Mouse (Mus musculus) embryonic facial prominence, embryonic 13.5 days (tissue): ENCODE results near the gene Mfsd13b. TPM values are rescaled to one million over a fixed set of nuclear protein-coding genes. Genes with fewer than 3 reads are reported as not detected.
A peak's percentile ranks its signal among the peaks of the same experiment; 100 is the strongest.
"Not testable (repeated sequence)": the region's sequence is repeated elsewhere in the genome, so short reads cannot be mapped to it uniquely, and the experiment has no call there.

Experiments used
- ATAC-seq: fragments of 200-750 bp; cut with Nextera tagmentation; 2 replicates; pipeline ENCODE4 v1.8.0; 2017; ENCODE audit warnings: low read depth; ENCODE audit not compliant: insufficient number of reproducible peaks, insufficient read depth, low FRiP score, low TSS enrichment
- H3K27ac ChIP-seq: fragments of 300-500 bp; sonication (generic); 2 replicates; pipeline ENCODE4 v1.5.1; 2015; ENCODE audit warnings: moderate library complexity, mild to moderate bottlenecking, inconsistent platforms
- H3K27me3 ChIP-seq: fragments of 300-500 bp; sonication (generic); 2 replicates; pipeline ENCODE4 v1.6.1; 2015; ENCODE audit warnings: mild to moderate bottlenecking, inconsistent platforms
- H3K36me3 ChIP-seq: fragments of 300-500 bp; sonication (generic); 2 replicates; pipeline ENCODE4 v1.6.1; 2015; ENCODE audit warnings: mild to moderate bottlenecking, inconsistent platforms
- H3K4me1 ChIP-seq: fragments of 300-500 bp; sonication (generic); 2 replicates; pipeline ENCODE4 v1.6.1; 2015; ENCODE audit warnings: inconsistent platforms
- H3K4me2 ChIP-seq: fragments of 300-500 bp; sonication (generic); 2 replicates; pipeline ENCODE4 v1.6.1; 2015; ENCODE audit warnings: moderate library complexity, mild to moderate bottlenecking, inconsistent platforms
- H3K4me3 ChIP-seq: fragments of 300-500 bp; sonication (generic); 2 replicates; pipeline ENCODE4 v1.5.1; 2015; ENCODE audit warnings: mild to moderate bottlenecking, inconsistent platforms
- H3K9ac ChIP-seq: fragments of 300-500 bp; sonication (generic); 2 replicates; pipeline ENCODE4 v1.6.1; 2015; ENCODE audit warnings: mild to moderate bottlenecking, inconsistent platforms
- H3K9me3 ChIP-seq: fragments of 300-500 bp; sonication (generic); 2 replicates; pipeline ENCODE4 v1.6.1; 2016; ENCODE audit warnings: inconsistent platforms
- WGBS: fragments of 180-500 bp; shearing (Covaris S2); methylation state at CpG from one replicate; pipeline ENCODE4 v1.1.7; 2015; ENCODE audit warnings: mixed read lengths; 5-methylcytosine and 5-hydroxymethylcytosine counted together
- polyA plus RNA-seq: library from polyadenylated mRNA; unstranded; fragments of >200 nt; fragmentation: Nextera tagmentation; extraction: Ambion mirVana; gene quantifications from 2 replicates; pipeline ENCODE4 v1.2.1, GENCODE M21; 2015

Mfsd13b gene
- polyA plus RNA-seq, result 0.24 and 0.45 TPM in 2 replicates

DNA sequence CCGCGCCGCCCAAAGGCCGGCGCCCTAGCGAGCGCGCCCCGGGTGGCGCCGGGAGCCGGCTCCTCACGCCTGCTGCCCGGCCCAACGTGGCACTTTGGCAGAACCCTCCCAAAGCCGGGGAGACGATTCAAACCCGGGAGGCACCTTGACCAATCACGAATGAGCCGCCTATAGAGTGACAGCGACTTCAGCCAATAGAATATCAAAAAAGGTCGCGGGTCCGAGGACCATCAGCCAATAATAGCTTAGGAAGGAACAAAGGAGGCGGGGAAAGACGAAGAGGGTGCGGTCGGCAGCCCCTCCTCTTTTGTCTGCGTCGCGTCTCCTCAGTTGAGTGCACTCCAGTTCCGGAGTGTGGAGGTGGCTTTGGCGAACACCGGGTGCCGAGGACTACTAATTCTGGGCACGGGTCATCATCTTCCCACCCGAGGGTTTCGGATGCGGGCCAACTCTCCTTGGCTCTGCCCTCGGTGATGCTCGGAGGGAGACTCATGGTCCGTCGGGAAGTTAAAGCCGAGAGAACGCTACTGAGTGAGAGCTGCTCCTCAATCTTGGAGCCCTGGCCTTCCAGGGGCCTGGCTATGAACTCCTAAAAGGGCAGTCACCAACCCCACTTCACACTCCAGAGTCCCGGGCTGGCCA, at the start of gene Mfsd13b, which contains the start of gene Cdr2:
Gene Mfsd13b (plus strand): TSS at position 310 of the 642 bp plus-strand sequence.
Gene Cdr2 (minus strand): TSS at position 113 of the 642 bp plus-strand sequence.
- H3K9me3 ChIP-seq, result no peaks in the 10 kb centered on the region

DNA sequence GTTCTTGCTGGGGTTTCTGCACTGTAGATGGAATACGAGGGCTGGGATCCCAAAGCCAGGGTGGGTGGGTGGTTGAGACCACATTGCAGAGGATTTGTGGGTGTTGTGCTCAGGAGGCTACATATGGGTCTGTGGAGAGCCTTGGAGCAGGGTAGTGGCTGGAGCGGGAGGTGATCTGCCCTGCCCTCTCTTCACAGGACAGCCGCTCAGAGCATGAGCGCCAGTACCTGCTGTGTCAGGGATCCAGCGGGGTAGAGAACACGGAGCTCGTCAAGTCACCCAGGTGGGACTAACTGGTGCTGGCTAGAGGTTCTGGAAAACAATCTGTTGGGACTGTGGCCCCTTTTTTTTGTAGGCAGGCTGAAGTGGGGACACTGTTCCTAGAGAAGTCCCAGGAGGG, 49.2 kb upstream of the Mfsd13b start:
- H3K4me2 ChIP-seq, result no peak overlapping the region
- H3K27ac ChIP-seq, result no peak overlapping the region
- peaks cover 93% of the 10 kb centered on the region for H3K36me3 ChIP-seq
- no peak for ATAC-seq
- no peak overlapping the region for H3K4me3 ChIP-seq
- H3K27me3 ChIP-seq, result no peaks in the 10 kb centered on the region
- WGBS, result 90% methylated on average over 7 of the region's 7 CpGs
- no peaks in the 10 kb centered on the region for H3K9me3 ChIP-seq
- no peaks in the 10 kb centered on the region for H3K4me1 ChIP-seq
- no peak overlapping the region for H3K9ac ChIP-seq

More for the DNA sequence above, at the start of gene Mfsd13b, which contains the start of gene Cdr2:
- peak within 1 kb of the TSS; percentile 80 for H3K27ac ChIP-seq
- ATAC-seq, result peak; percentile 96
- H3K36me3 ChIP-seq, result no peaks in the 10 kb centered on the region
- WGBS, result under 1% methylated on average over 46 of the region's 46 CpGs
- peak within 1 kb of the TSS; percentile 91 for H3K4me3 ChIP-seq
- peak within 1 kb of the TSS; percentile 84 for H3K9ac ChIP-seq
- H3K27me3 ChIP-seq, result no peaks in the 10 kb centered on the region
- H3K4me2 ChIP-seq, result peak within 1 kb of the TSS; percentile 84
- H3K4me1 ChIP-seq, result peaks cover 27% of the 10 kb centered on the region

DNA sequence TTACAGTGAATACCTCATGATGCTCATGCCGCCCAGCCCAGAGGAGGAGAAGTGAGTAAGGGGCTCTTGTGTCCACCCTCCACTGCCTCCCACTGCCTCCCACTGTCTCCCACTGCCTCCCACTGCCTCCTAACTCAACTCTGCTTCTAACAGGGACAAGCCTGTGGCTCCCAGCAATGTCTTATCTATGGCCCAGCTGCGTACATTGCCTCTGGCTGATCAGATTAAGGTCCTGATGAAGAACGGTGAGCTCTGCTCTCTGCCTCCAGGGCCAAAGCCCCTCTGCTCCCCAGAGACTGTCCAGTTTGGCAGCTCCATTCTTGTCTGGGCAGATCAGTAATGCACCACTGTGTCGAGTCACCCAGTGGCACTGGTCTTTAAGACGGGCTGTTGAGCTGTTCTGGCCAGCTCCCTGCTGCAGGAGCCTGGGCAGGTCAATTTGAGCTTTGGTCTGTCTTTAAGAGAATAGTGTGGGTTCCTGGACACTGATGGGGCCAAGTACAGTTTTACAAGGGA, 48.6 kb upstream of the Mfsd13b start:
- Histone ChIP-seq H3K9ac (no peak overlapping the region), H3K36me3 (peaks cover 93% of the 10 kb centered on the region), H3K27me3 (no peaks in the 10 kb centered on the region), H3K27ac (no peak overlapping the region), H3K4me3 (no peak overlapping the region), H3K4me1 (no peaks in the 10 kb centered on the region), H3K9me3 (no peaks in the 10 kb centered on the region), H3K4me2 (no peak overlapping the region)
- WGBS, result 76% methylated on average over 5 of the region's 5 CpGs
- ATAC-seq, result no peak

DNA sequence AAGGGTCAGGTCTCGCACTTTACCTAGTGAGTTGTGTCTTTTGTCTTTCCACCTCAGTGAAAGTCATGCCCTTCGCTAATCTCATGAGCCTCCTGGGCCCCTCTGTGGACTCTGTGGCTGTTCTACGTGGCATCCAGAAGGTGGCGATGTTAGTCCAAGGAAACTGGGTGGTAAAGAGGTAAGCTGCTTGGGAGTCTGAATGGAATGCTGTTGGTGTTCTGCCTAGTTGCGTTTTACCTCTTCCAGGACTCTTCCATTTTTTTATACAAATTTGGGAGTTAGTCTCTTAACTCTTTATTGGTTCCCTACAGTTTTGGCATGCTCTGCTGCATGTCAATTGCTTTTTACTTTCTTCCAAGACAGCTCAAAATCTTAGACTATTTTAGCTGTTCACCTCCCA, 47.6 kb upstream of the Mfsd13b start:
- no peaks in the 10 kb centered on the region for H3K9me3 ChIP-seq
- no peak overlapping the region for H3K4me2 ChIP-seq
- H3K4me3 ChIP-seq, result no peak overlapping the region
- WGBS, result 31% methylated on average over 5 of the region's 5 CpGs
- no peak for ATAC-seq
- no peaks in the 10 kb centered on the region for H3K27me3 ChIP-seq
- H3K4me1 ChIP-seq, result no peaks in the 10 kb centered on the region
- H3K36me3 ChIP-seq, result peaks cover 93% of the 10 kb centered on the region
- no peak overlapping the region for H3K27ac ChIP-seq
- no peak overlapping the region for H3K9ac ChIP-seq

DNA sequence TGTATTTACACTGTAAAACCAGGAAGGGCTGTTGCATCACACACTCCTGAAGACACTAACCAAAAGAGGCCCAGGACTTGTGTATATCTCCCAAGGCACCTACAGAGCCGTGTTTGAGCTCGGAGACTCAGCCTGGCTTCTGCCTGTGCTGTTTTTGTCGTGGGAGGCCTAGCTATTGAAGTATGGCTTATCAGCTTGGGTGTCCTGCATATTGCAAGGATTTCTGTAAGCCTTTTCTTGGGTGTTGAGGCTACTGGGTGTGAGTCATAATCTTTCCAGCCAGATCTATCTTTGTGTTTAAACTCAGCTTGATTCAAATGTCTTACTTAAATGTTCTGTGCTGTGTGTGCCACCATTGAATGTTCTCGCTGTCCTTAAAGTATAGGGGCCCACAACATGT, 45.8 kb upstream of the Mfsd13b start:
- WGBS, result 83% methylated on average over 4 of the region's 4 CpGs
- Histone ChIP-seq H3K4me1 (no peaks in the 10 kb centered on the region), H3K9me3 (no peaks in the 10 kb centered on the region), H3K36me3 (peaks cover 93% of the 10 kb centered on the region), H3K9ac (no peak overlapping the region), H3K4me3 (no peak overlapping the region), H3K27ac (no peak overlapping the region), H3K4me2 (no peak overlapping the region), H3K27me3 (no peaks in the 10 kb centered on the region)
- ATAC-seq, result no peak

DNA sequence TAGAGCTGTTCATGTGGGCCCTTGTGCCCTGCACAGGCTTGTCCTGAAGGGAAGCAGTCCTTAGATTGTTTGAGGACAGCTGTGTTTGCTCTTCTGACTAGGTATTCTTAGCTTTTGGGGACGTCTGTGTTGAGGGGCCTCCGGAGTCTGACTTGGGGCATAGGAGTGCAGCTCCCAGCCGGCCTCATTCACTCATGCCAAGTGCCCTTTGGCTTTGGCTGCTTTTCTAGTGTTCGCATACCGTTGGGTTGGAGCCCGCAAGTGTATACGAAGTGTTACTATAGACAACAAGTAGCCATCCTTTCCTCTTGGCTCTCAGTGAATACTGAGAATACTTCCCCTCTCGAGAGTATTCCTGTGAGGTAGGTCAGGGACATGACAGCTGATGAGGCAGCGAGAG, 44.1 kb upstream of the Mfsd13b start:
- WGBS, result 88% methylated on average over 9 of the region's 9 CpGs
- no peaks in the 10 kb centered on the region for H3K4me1 ChIP-seq
- no peaks in the 10 kb centered on the region for H3K27me3 ChIP-seq
- ATAC-seq, result no peak
- no peak overlapping the region for H3K4me2 ChIP-seq
- no peak overlapping the region for H3K4me3 ChIP-seq
- no peak overlapping the region for H3K27ac ChIP-seq
- H3K9ac ChIP-seq, result no peak overlapping the region
- no peaks in the 10 kb centered on the region for H3K9me3 ChIP-seq
- peaks cover 93% of the 10 kb centered on the region for H3K36me3 ChIP-seq

DNA sequence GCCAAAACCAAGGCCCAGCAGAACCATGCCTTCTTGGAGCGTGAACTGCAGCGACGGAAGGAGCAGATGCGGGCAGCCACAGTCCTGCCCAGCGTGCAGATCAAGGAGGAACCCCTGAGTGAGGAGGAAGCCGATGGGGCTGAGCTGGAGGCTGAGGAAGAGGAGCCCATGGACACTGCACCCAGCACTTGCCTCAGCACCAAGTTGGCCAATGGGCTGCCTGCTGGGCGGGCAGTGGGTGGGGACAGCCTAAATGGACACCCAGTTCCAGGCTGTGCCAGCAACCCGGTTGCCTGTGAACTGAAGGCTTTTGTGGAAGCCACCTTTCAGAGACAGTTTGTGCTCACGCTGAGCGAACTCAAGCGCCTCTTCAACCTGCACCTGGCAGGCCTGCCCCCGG, 42.0 kb upstream of the Mfsd13b start:
- Histone ChIP-seq H3K4me2 (no peak overlapping the region), H3K27me3 (no peaks in the 10 kb centered on the region), H3K27ac (no peak overlapping the region), H3K36me3 (peaks cover 89% of the 10 kb centered on the region), H3K9me3 (no peaks in the 10 kb centered on the region), H3K9ac (no peak overlapping the region), H3K4me3 (no peak overlapping the region), H3K4me1 (no peaks in the 10 kb centered on the region)
- 87% methylated on average over 12 of the region's 12 CpGs for WGBS
- no peak for ATAC-seq

DNA sequence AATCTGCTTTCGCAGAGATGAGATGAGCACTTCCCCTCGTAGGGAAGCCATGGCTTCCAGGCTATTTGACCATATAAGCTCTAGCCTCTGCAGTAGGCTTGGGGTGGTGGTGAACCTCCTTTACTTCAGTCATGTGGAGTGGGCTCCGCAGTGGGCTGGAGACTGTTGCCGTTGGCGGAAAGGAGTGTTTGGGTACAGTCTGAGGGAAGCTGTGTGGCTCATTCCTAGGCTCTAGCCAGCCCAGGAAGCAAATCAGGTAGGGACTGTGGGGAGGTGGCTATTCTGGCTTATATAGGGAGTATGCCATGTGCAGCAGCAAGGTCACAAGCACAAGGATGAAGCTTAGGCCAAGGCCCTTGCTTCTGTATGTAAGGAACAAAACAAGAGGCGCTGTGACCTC, 41.1 kb upstream of the Mfsd13b start:
- no peak overlapping the region for H3K4me2 ChIP-seq
- ATAC-seq, result no peak
- no peak overlapping the region for H3K27ac ChIP-seq
- H3K4me3 ChIP-seq, result no peak overlapping the region
- H3K4me1 ChIP-seq, result no peaks in the 10 kb centered on the region
- no peak overlapping the region for H3K9ac ChIP-seq
- peaks cover 85% of the 10 kb centered on the region for H3K36me3 ChIP-seq
- WGBS, result 94% methylated on average over 6 of the region's 6 CpGs
- no peaks in the 10 kb centered on the region for H3K27me3 ChIP-seq
- H3K9me3 ChIP-seq, result no peaks in the 10 kb centered on the region

DNA sequence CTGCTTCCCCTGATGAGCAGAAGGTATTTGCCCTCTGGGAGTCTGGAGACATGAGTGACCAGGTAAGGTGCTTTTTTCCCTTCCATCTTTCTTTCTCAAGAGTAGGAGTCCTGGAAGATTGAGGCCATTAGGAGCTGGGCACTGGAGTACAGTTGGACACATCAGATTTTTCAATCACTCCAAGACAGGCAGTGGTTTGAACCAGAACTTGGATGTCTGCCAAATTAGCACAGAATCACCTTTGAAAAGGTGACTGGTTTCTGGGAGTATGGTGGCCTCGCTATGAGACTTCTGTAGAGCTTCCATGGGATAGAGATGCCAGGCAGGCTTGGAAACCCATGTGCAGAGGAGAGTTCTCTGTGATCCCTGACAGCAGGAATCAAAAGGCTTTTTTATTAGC, 39.8 kb upstream of the Mfsd13b start:
- Histone ChIP-seq H3K36me3 (peaks cover 78% of the 10 kb centered on the region), H3K27me3 (no peaks in the 10 kb centered on the region), H3K9me3 (no peaks in the 10 kb centered on the region), H3K4me3 (no peak overlapping the region), H3K4me1 (no peaks in the 10 kb centered on the region), H3K9ac (peak overlapping the region; percentile 6; the same call in 1 of the 2 replicates), H3K27ac (no peak overlapping the region), H3K4me2 (no peak overlapping the region)
- 76% methylated on average over 1 of the region's 1 CpGs for WGBS
- ATAC-seq, result no peak

DNA sequence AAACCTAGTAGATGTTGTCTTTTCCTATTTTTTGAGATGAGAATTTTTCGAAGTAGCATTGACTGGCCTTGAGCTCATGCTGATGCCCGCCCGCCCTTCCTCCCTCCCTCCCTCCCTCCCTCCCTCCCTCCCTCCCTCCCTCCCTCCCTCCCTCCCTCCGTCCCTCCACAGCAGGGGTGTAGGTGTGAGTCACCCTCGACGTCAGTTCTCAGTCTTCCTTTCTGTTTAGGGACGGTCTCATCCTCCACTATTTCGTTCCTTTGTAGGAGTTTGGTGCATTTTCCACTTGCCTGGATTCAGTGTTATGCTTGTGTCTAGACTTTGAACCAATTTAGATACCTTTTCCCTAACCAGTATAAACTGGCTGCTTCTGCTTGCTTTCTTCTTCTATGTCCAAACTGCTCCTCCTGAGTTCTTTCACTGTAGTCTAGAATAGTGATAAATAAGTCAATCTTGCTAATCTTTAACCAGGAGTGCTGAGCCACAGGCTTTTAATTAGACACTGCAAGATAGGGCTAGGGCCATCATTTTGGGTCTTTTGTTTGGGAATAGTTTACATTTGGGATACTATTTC, 38.3 kb upstream of the Mfsd13b start:
- no peak overlapping the region for H3K4me2 ChIP-seq
- H3K9ac ChIP-seq, result no peak overlapping the region
- H3K27me3 ChIP-seq, result no peaks in the 10 kb centered on the region
- no peaks in the 10 kb centered on the region for H3K9me3 ChIP-seq
- 73% methylated on average over 7 of the region's 8 CpGs for WGBS
- peaks cover 74% of the 10 kb centered on the region for H3K36me3 ChIP-seq
- H3K27ac ChIP-seq, result no peak overlapping the region
- H3K4me1 ChIP-seq, result no peaks in the 10 kb centered on the region
- H3K4me3 ChIP-seq, result no peak overlapping the region
- ATAC-seq, result no peak

DNA sequence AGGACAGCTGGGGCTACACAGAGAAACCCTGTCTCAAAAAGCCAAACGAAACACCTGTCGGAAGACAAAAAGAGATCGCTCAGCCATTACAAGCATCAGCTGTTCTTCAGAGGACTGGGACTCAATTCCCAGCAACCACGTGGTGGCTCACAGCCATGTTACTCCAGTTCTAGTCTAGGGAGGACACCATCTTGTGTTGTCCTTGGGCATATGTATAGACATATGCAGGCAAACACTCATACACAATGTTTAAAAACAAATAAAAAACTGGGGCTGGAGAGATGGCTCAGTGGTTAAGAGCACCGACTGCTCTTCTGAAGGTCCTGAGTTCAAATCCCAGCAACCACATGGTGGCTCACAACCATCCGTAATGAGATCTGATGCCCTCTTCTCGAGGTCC, 28.7 kb upstream of the Mfsd13b start:
- not testable (repeated sequence) for H3K4me3 ChIP-seq, H3K4me2 ChIP-seq, H3K27ac ChIP-seq, H3K27me3 ChIP-seq, H3K4me1 ChIP-seq, ATAC-seq, H3K9me3 ChIP-seq, H3K9ac ChIP-seq
- WGBS, result 86% methylated on average over 7 of the region's 7 CpGs
- H3K36me3 ChIP-seq, result peaks cover 36% of the 10 kb centered on the region

DNA sequence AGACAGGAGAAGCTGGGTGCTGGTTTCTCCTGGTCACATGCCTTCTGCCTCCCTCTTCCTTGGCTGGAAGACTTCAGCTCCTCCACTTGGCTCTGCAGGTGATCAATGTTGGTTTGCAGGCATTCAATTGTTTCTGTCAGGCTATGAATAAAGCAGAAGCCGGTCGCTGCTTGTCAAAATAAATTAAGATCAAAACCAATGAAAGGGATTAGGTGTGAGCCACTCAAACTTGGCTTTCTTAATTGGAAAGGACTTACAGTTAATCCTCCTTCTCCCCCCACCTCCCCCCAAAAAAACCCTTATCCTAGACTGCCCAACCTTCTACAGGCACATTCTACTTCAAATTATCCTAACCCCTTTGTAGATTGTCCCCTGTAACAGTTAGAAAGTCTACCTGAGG, 22.2 kb upstream of the Mfsd13b start:
- no peak overlapping the region for H3K27ac ChIP-seq
- no peaks in the 10 kb centered on the region for H3K27me3 ChIP-seq
- peaks cover 46% of the 10 kb centered on the region for H3K36me3 ChIP-seq
- no peak overlapping the region for H3K4me3 ChIP-seq
- H3K4me2 ChIP-seq, result no peak overlapping the region
- H3K9me3 ChIP-seq, result no peaks in the 10 kb centered on the region
- H3K9ac ChIP-seq, result no peak overlapping the region
- H3K4me1 ChIP-seq, result no peaks in the 10 kb centered on the region
- no peak for ATAC-seq
- WGBS, result 67% methylated on average over 2 of the region's 2 CpGs
